Mouse (Mus musculus): ENCODE data around the gene Dmrtc1a. TPM values are rescaled to one million over a fixed set of nuclear protein-coding genes. Genes with fewer than 3 reads are reported as not detected.
"Not testable (repeated sequence)": the region's sequence is repeated elsewhere in the genome, so short reads cannot be mapped to it uniquely, and the experiment has no call there.

The Dmrtc1a gene
- total RNA-seq (2021): not detected
- long read RNA-seq, experiment 1: 0 reads
- long read RNA-seq, experiment 2: 0 reads

- DNase-seq (ENCODE audit: low spot score): not testable (repeated sequence)
Observed at GRCm38 (mm10) chrX:102908587-102908986, at the start of gene Dmrtc1a, which contains the start of gene 1700011M02Rik. Gene Dmrtc1a, minus strand, starts transcription at chrX:102908687. Gene 1700011M02Rik, plus strand, starts transcription at chrX:102908905.

- DNase-seq (ENCODE audit: low spot score): not testable (repeated sequence)
Observed at GRCm38 (mm10) chrX:102950136-102950535, 41.6 kb upstream of the Dmrtc1a start.

- DNase-seq (ENCODE audit: low spot score): no peak
Observed at GRCm38 (mm10) chrX:102936743-102937142, 28.3 kb upstream of the Dmrtc1a start.

GRCm38 (mm10) chrX:102934395-102934764 is 25.9 kb upstream of the Dmrtc1a start:
- no peak for DNase-seq (ENCODE audit: low spot score)

- no peak for DNase-seq (ENCODE audit: low spot score)
Observed at GRCm38 (mm10) chrX:102933571-102934394, 25.3 kb upstream of the Dmrtc1a start.

- no peak for DNase-seq (ENCODE audit: low spot score)
Observed at GRCm38 (mm10) chrX:102932992-102933570, 24.6 kb upstream of the Dmrtc1a start.

GRCm38 (mm10) chrX:102928072-102928471 is 19.6 kb upstream of the Dmrtc1a start, which contains the start of gene 1700018G05Rik:
Gene 1700018G05Rik, plus strand, starts transcription at chrX:102928372.
- DNase-seq (ENCODE audit: low spot score): not testable (repeated sequence)

GRCm38 (mm10) chrX:102926707-102927106 is 18.2 kb upstream of the Dmrtc1a start:
- DNase-seq (ENCODE audit: low spot score): not testable (repeated sequence)

- not testable (repeated sequence) for DNase-seq (ENCODE audit: low spot score)
Observed at GRCm38 (mm10) chrX:102914823-102915222, 6.3 kb upstream of the Dmrtc1a start.

- no peak for DNase-seq (ENCODE audit: low spot score)
Observed at GRCm38 (mm10) chrX:102867871-102868270, 40.6 kb downstream of the Dmrtc1a start, which contains the start of gene 1700031F05Rik. Gene 1700031F05Rik, minus strand, starts transcription at chrX:102867971.

GRCm38 (mm10) chrX:102854516-102854915 is 54.0 kb downstream of the Dmrtc1a start, which contains the start of gene Dmrtc1c2:
Gene Dmrtc1c2, minus strand, starts transcription at chrX:102854616.
- not testable (repeated sequence) for DNase-seq (ENCODE audit: low spot score)

Other genes with a start within 250 kb of the Dmrtc1a start
- gene Gm3880, start 221.7 kb downstream of the Dmrtc1a start, total RNA-seq (2021): not detected
- not detected for gene Gm9112, start 201.1 kb downstream of the Dmrtc1a start, total RNA-seq (2021)
- gene Dmrtc1b, start 200.8 kb downstream of the Dmrtc1a start, total RNA-seq (2021): not detected
- gene Dmrtc1c1, start 105.7 kb downstream of the Dmrtc1a start, total RNA-seq (2021): not detected
- not detected for gene Dmrtc1c2, start 54.1 kb downstream of the Dmrtc1a start, total RNA-seq (2021)
- gene 1700031F05Rik, start 40.7 kb downstream of the Dmrtc1a start, total RNA-seq (2021): not detected
- not detected for gene 1700011M02Rik, start 218 bp upstream of the Dmrtc1a start, total RNA-seq (2021)
- gene 1700018G05Rik, start 19.7 kb upstream of the Dmrtc1a start, total RNA-seq (2021): not detected

Measured in gastrocnemius, adult 18-20 months (tissue).